Mouse (Mus musculus) skeletal muscle tissue, adult 2 months (tissue): Measurements from ENCODE around the gene Pex26.
A peak's percentile ranks its signal among the peaks of the same experiment; 100 is the strongest.

Source experiments
- DNase-seq: peaks from one replicate; pipeline ENCODE4 v3.0.0-alpha.2; 2012; ENCODE audit warnings: low read depth, low spot score

The Pex26 gene

DNA sequence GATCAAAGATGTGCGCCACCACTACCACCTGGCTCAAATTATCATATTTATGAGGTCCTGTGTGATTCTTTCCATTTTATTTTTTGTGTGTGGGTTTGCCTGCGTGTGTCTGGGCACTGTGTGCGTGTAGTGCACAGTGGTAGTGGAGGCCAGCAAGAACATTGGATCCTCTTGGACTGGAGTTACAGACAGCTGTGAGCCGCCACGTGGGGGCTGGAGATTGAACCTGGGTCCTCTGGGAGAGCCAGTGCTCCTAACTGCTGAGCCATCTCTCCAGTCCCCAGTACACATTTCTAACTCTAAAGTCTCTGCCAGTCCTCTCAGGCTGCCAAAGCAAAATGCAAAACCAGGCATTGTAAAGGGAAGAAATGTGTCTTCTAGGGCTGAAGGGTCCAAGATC, 23.0 kb downstream of the Pex26 start:
- DNase-seq: no peak

DNA sequence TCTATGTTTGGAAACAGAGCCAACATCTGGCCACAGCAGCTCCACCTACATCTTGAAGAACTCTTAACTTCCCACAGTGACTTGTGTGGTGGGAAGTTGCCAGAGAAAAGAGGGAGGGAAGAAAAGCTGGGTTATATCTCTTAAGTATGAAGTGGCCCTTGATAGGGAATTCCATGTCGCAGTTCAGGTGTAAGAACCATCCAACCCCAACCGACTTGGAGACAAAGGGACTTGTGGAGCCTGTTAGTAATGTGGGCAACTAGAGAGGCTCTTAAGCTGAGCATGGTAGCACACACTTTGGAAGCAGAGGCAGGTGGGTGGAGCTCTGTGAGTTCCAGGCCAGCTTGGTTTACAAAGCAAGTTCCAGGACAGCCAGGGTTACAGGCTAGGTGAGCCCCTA, 26.1 kb downstream of the Pex26 start:
- no peak for DNase-seq

DNA sequence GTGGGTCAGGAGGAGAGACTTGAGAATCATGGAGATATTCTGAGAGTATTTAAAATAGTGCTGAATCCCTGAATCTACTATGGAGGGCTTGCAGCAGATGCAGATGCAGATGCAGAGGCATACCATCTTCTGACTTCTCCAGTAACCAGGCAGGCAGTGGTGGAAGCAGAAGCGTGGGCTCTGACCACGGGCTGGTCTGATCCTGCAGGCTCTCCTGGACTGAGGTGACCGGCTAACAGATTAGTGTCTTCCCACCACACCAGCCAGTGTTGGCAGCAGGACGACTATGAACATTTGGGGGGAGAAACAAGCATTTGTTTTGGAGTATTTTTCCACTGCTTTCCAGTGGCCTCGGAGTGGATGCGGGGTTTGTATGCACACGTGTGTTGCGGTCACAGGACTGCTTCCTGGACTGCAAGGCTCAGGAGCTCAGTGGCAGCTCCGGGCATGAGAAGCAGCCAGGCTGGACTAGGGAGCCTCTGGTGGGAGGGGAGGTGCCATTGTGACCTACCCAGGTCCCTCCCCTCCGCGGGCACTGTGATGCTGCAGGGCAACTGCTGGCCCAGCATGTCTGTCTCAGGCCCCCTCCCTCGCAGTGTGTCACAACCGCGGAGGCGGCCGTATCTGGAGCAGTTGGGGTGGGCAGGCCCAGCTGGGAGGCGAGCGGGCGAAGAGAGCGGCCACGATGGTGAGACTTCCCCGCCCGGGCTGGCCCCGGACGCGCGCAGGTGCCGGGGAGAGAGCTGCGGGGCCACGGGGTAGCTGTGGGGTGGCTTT, 26.9 kb downstream of the Pex26 start, which contains the start of gene Tuba8:
Gene Tuba8, plus strand, starts transcription at position 548 of the 777 bp plus-strand sequence.
- peak; percentile 90 for DNase-seq

DNA sequence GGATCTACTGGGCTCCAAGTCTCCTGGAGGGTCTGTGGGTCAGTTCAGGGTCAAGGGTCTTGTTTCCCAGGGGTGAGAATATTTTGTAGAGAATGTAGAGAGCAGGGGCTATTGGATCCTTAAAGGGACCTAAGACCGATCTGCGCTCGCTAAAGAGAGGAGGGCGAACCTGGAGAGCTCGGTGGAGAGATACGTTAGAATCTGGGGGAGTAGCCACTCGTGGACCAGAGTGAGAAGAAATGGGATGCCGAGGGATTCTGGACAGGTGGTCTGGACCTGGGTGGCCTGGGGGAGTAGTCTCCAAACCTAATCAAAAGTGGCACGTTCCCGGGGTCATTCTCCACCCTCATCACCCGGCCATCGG, 27.4 kb downstream of the Pex26 start:
- DNase-seq: no peak

DNA sequence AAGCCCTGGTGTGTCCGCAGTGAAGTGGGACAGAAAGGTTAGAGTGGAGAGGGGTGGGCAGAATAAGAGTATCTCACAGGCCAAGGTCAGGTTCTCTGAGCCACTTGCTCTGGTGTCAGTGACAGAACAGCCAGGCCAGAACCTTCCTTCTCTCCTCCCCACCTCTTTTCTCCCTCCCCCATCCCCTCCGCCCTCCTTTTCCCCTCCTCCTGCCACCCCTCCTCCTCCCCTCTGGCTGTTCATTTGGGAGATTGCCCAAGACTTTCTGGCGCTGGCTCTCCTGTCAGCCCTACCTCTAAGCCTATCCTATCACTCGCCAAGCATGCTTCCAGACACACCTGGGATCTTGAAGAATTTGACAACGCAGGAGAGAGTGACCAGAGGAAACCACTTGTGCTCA, 28.3 kb downstream of the Pex26 start:
- peak; percentile 88 for DNase-seq

DNA sequence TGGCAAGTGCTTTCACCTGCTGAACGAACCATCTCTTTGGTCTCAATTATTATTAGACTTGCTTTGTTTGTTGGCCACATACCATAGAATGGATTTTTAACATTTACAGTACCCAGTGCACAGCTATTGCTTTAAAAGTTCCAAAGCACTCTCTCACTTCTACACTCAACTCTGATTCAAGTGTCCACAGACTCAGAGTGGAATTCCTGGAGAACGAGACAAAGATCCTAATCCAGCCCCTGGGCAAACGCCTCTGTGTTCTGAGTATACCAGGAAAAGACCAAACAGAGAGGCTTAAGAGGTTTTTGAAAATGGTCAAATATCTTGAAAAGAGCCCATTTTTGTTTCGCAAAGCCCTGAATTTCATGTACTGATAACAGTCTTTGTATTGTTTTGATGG, 29.5 kb downstream of the Pex26 start:
- no peak for DNase-seq

DNA sequence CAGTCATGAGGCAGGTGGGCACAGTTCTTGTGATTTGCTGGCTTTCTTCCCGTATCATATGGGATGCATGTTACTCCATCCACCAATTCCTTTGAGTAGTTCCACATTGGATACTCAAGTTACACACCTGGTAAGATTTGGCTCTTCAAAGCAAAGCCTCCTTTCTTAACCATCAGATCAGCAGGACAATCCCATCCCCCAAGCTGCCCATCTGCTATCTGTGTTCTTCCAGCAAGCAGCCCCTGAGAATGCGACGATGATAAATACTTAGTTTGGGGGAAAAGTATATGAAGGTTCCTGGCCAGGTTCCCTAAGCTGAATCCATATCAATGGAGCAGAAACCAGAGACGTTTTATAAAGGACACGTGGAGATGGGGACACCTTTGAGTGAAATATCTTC, 30.8 kb downstream of the Pex26 start:
- no peak for DNase-seq

DNA sequence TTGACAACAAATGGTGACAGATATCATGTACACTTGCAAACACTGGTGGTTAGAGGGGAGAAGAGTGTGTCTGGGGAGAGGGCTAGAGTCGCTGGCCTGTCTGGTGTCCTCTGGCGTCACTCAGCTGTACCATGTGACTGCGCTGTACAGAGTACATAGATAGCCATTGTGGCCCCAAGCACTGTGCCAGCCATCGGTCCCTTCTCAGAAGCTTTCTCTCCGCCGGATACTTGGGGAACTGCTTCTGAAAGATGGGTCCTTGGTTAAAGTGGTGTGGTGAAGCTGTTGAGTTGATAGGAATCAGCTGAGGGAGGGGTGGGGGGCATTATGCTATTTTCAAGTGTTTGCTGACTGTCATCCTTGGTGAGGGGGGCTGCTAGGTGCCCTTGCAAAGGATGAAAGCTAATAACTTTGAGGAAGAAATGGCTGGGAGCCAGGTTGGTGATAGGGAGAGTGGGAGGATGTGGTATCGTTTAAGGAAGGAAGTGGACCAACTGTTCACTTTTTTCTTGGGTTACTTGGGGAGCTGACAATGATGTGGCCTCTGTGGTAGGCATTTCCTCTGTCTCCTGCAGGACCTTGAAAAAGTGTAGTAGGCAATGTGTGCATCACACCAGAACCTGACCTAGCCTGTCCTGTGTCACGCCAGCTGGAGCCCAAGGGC, 31.3 kb downstream of the Pex26 start:
- DNase-seq: no peak

DNA sequence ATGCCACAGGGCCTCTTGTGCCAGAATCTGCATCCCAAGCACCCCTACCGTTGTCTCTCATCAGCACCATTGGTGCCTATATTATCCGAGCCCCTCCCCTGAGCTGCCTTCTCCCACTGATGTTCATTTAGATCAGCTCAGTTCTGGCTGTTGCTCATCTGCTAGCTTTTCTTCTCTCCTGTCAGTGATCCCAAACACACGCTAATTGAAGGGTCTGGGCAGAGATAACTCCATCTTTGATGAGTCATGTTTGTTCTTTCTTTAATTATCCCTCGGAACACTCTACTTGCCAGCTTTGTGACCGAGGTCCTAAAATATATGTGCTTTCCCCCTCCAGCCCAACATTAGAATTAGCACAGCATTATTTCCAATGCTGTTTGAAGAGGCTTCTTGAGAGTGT, 31.9 kb downstream of the Pex26 start:
- no peak for DNase-seq

DNA sequence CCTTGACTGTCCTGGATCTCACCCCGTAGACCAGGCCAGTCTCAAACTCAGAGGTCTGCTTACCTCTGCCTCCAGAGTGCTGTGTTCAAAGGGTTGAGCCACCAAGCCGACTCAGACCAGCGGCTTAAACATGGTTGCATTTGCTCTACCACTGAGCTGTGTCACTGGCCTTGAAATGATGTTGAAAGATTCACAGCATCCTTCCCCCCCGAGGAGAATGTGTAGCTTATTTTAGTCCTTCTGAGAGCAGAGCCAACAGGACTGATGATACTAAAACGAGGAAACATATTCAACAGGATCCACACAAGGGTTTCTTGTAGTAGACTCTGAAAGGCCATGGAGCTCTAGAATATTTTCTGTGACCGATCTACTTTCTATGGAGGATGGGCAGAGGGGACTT, 32.4 kb downstream of the Pex26 start:
- no peak for DNase-seq

DNA sequence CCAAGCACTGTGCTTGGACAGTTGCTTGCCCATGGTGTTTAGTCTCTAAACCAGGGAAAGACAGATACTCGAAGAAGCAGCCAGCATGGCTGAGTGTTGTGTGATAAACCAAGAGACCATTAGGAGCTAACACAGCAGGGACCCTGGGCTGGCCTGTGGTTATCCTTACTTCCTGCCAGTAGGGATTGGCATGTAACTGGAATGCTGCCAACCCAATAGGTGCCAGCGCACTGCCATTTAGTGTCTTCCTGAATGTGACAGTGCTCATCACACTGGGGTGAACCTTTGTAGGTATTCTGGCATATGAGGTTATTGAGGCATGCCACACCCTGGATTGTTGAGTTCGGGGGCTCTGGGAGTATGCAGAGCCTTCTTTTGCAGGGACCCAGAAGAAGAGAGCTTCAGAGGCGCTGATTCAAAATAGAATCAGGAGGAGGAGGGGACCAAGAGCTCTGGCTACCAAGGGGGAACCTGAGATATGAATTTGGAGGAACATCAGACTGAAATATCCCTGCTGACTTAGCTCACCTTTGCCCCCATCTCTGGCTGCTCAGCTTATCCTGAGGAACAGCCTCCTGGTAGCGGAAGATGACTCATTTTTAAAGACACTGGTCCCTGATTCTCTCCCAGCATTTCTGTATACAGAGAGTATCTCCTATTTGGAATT, 33.3 kb downstream of the Pex26 start:
- peak; percentile 80 for DNase-seq

DNA sequence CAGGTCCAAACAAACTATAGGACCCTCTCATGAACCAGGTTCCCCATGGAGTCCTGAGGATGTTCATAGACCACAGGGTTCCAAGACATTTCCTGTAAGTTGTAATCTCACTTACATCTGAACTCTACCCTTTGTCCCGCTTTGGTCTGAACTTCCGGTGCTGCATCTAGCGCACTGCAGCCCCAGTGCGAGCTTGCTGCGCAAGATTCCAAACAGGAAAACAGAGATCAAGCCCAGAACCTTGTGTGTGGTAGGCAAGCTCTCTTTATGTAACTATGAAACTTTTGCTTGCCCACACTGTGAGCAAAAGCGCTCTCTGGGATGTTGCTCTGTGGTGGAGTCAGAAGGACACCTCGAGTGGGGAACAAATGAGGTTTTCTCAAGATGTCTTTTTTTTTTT, 34.5 kb downstream of the Pex26 start:
- DNase-seq: no peak

DNA sequence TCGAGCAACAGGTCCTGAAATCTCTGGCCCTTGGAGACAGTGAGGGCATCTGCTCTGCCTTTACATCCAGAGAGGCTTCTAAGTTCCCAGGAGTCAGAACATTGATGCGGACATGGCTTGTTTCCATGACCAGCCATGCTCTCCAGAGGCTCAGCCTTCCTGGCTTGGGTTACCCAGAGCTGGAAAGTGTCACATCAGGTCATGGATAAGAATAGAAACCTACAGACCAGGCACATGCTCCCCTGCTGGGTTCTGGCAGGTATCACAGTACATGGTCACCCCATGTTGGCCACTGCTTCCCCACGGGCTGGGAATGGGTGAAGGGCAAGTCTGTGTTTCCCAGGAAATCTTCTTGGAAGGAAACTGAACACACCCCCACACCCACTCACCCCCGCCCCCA, 35.9 kb downstream of the Pex26 start:
- DNase-seq: peak; percentile 90

DNA sequence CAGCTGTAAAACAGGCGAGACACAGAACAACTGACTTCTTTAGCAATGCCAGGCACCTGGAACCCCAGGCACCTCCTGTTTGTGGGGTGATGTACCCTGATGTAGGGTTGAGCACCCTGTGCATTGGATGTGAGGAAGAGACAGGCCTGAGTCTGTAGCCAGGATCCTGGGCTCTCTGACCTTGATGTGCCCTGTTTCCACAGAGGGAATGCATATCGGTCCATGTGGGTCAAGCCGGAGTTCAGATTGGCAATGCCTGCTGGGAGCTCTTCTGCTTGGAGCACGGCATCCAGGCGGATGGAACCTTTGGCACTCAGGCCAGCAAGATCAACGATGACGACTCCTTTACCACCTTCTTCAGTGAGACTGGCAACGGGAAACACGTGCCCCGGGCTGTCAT, 36.7 kb downstream of the Pex26 start:
- DNase-seq: no peak

DNA sequence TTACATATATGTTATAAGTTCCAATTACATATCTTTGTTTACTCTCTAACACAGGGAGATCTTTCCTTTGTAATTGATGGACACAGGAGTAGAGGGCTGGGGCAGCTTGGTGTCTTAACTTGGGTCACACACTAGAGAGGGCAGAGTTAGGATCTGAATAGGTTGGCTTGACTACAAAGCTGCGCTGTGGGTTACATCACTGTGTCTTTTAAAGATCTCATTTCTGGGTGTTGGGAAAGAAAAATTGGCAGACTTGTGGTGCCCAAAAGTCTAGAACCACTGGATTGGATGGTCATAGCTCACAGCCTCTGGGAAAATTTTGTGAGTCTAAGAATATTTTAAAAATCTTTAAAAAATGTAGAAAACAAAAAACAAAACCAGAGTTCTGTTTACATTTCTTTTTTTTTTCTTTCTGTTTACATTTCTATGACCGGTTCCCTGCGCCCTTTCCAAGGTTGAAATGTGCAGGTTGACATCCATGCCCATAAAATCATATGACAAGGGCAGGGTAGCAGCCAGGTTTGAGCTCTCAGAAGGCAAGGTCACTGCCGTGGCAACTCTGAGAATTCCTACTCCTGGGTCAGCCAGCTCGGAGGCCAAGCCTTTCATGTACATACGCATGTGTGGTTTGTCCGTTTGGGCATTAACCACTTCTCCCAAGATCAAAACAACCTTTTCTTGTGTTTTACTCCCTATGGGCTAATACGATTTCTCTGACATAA, 38.6 kb downstream of the Pex26 start:
- DNase-seq: no peak

DNA sequence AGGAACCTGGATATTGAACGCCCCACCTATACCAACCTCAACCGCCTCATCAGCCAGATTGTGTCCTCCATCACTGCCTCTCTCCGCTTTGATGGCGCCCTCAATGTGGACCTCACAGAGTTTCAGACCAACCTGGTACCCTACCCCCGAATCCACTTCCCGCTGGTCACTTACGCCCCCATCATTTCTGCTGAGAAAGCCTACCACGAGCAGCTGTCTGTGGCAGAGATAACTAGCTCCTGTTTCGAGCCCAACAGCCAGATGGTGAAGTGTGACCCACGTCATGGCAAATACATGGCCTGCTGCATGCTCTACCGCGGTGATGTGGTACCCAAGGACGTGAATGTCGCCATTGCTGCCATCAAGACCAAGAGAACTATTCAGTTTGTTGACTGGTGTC, 39.5 kb downstream of the Pex26 start:
- DNase-seq: no peak

DNA sequence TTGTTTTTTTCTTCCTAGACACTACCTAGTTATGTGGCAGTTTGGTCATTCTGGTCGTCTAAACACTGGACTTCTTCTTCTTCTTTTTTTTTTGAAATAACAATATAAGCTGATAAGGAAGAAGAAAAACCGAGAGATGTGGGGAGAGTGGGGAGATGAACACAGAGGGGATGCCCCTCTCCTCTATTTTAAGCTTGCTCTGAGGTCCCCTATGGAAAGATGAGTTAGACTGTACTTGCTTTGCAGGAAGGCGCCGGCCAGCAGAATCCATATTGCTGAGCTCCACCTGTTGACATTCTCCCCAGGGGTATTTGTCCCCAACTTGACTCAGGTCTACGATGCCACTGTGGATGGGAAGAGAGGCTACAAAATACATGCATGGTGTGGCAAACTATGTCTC, 40.6 kb downstream of the Pex26 start:
- no peak for DNase-seq

DNA sequence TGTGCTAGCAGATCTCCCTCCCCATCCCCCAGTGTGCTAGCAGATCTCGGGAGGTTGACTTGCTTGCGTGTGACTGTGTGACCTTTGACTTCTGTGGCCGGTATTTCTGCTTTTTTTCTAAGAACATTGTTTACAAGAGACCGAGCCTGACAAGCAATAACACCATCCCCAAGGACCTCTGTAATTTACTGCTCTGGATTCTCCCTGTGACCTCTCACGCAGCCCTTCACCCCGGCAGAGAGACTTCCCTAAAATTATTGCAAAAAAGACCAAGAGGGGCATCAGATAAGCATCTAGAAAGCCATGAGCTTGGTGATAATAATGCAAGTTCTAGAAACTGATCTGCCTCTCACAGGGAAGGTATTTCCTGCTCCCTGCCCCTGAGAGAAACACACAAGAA, 41.5 kb downstream of the Pex26 start:
- DNase-seq: no peak

DNA sequence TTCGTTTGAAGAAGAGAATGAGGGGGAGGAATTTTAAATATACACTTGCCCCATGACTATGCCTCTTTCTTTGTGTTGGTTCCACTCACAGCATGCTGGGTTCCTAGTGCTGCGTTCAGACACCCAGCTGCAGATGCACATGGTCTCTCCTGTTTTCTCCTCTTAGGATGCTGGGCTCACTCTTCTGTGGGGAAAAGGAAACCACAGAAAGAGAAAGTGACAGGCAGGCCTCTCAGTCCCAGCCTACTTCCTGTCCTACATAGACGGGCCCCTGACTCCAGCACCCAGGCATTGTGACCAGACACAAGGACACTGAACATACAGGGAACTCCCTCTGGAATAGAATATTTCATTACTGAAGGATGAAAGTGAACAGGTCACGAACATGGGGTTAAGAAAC, 42.6 kb downstream of the Pex26 start:
- no peak for DNase-seq

DNA sequence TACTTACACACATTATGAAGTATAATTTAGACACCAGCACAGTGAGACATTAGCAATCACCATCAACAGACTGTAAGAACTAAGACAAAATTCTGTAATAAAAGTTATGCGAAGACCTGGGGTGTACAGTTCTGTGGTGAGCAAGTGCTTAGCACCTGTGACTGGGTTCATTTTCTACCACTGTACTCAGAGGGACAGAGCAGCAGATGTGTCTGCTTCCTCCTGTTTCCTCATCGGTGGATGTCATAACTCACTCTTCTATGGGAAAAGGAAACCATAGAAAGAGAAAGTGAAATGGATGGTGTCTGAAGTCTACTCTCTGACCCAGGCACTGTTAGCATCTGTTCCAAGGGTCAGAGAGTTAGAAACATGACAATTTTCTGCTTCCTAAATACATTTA, 43.3 kb downstream of the Pex26 start:
- DNase-seq: no peak

DNA sequence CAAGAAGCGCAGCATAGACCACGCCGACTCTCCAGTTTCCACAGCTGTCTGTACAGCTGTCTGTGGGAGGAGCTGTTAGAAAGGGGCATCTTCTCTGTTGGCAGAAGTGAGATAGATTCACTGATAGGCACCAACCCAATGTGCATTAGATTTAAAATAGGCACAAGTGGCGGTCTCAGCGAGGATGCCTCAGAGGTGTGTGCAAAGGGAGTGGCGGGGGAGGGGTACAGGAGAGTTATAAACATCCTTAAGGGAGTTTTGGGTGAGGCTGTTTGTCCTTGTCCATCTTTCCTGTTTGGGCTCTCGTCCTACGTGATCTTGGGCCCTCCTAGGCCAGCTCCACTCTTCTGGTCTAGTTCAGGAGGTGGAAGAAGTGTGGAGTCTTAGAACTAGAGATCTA, 45.0 kb downstream of the Pex26 start:
- DNase-seq: no peak

DNA sequence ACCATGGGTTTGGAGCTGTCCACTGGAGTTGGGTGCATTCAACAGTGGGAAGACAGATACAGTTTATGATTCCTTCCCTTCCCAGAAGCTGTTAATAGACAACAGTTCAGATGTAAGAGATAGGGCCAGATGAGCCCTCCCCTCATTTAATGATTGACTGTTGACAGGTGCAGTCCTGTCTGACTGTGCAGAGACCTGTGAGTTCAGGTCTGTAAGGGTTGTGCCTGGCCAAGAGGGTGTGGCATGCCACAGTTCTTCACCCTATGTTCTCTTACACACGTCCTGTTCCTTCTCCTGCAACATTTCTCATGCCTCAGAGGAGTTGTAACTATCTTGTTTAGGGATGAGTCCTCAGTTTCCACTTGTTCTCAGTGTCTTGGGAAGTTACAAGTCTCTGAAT, 49.2 kb downstream of the Pex26 start:
- DNase-seq: no peak
